Mouse (Mus musculus): Measurements from ENCODE around the gene Diaph3. TPM values are rescaled to one million over a fixed set of nuclear protein-coding genes. Genes with fewer than 3 reads are reported as not detected.

The Diaph3 gene
- polyA plus RNA-seq (2014; fragmentation: Illumina TruSeq; extraction: RNeasy Lipid Tissue Mini Kit (QIAGEN cat#74804); ENCODE audit: low read depth, low replicate concordance), result 4.7 TPM

GRCm38 (mm10) chr14:87140963-87141486, at the start of gene Diaph3:
Diaph3 (minus strand) TSS chr14:87141235.

Data from adrenal gland, adult 10 weeks (tissue).